Mouse (Mus musculus): ENCODE data around the gene Xrcc4. TPM values are rescaled to one million over a fixed set of nuclear protein-coding genes. Genes with fewer than 3 reads are reported as not detected.
"Not testable (repeated sequence)": the region's sequence is repeated elsewhere in the genome, so short reads cannot be mapped to it uniquely, and the experiment has no call there.

Xrcc4 gene
- 11.4 and 11.5 TPM in 2 replicates for polyA plus RNA-seq (2016; fragmentation: Nextera tagmentation; extraction: Ambion mirVana)

GRCm38 (mm10) chr13:90088962-90089824 is at the start of gene Xrcc4, which contains the start of gene Tmem167:
Xrcc4 (minus strand) TSS chr13:90089608.
Tmem167 (plus strand) TSS chr13:90089123.
- Histone ChIP-seq H3K9ac (peak within 1 kb of the TSS; percentile 85), H3K27me3 (replicated peaks) (no peaks in the 10 kb centered on the region), H3K27ac (peak within 1 kb of the TSS; percentile 6; the same call in 1 of the 2 replicates), H3K9me3 (no peaks in the 10 kb centered on the region), H3K4me3 (peak within 1 kb of the TSS; percentile 92), H3K36me3 (no peaks in the 10 kb centered on the region), H3K4me1 (0 out of 2 replicates have a peak, but pooled peaks cover 3% of the 10 kb centered on the region), H3K4me2 (replicated peaks) (peak within 1 kb of the TSS; percentile 87)
- WGBS, result 4% methylated on average over 41 of the region's 41 CpGs
- ATAC-seq (ENCODE audit: low FRiP score, low read depth), result peak; percentile 100

GRCm38 (mm10) chr13:90136156-90136910 is 46.9 kb upstream of the Xrcc4 start:
- 67% methylated on average over 3 of the region's 3 CpGs for WGBS
- no peaks in the 10 kb centered on the region for H3K4me1 ChIP-seq
- no peak overlapping the region for H3K27ac ChIP-seq
- no peak overlapping the region for H3K4me3 ChIP-seq
- no peaks in the 10 kb centered on the region for H3K9me3 ChIP-seq
- no peak overlapping the region for H3K9ac ChIP-seq
- peak; percentile 37; the same call in 1 of the 2 replicates for ATAC-seq (ENCODE audit: low FRiP score, low read depth)
- H3K27me3 ChIP-seq (replicated peaks), result no peaks in the 10 kb centered on the region
- no peaks in the 10 kb centered on the region for H3K36me3 ChIP-seq
- H3K4me2 ChIP-seq (replicated peaks), result no peak overlapping the region

GRCm38 (mm10) chr13:90111681-90112080 is 22.3 kb upstream of the Xrcc4 start:
- no peaks in the 10 kb centered on the region for H3K4me1 ChIP-seq
- no peaks in the 10 kb centered on the region for H3K36me3 ChIP-seq
- ATAC-seq (ENCODE audit: low FRiP score, low read depth), result no peak
- no peaks in the 10 kb centered on the region for H3K9me3 ChIP-seq
- no peak overlapping the region for H3K9ac ChIP-seq
- no peak overlapping the region for H3K27ac ChIP-seq
- 72% methylated on average over 1 of the region's 1 CpGs for WGBS
- H3K4me2 ChIP-seq (replicated peaks), result no peak overlapping the region
- no peak overlapping the region for H3K4me3 ChIP-seq
- H3K27me3 ChIP-seq (replicated peaks), result no peaks in the 10 kb centered on the region

GRCm38 (mm10) chr13:90108746-90109145 is 19.3 kb upstream of the Xrcc4 start:
- not testable (repeated sequence) for ATAC-seq (ENCODE audit: low FRiP score, low read depth); H3K9me3 ChIP-seq; H3K27me3 ChIP-seq (replicated peaks); H3K9ac ChIP-seq; H3K4me1 ChIP-seq; H3K27ac ChIP-seq; H3K4me2 ChIP-seq (replicated peaks); H3K4me3 ChIP-seq
- H3K36me3 ChIP-seq, result peaks cover 22% of the 10 kb centered on the region
- WGBS, result 95% methylated on average over 5 of the region's 5 CpGs

GRCm38 (mm10) chr13:90106139-90106538 is 16.7 kb upstream of the Xrcc4 start:
- Histone ChIP-seq H3K27ac (no peak overlapping the region), H3K4me2 (replicated peaks) (no peak overlapping the region), H3K9ac (no peak overlapping the region), H3K4me3 (no peak overlapping the region), H3K36me3 (peaks cover 34% of the 10 kb centered on the region), H3K27me3 (replicated peaks) (no peaks in the 10 kb centered on the region), H3K9me3 (no peaks in the 10 kb centered on the region), H3K4me1 (no peaks in the 10 kb centered on the region)
- WGBS, result 97% methylated on average over 7 of the region's 7 CpGs
- no peak for ATAC-seq (ENCODE audit: low FRiP score, low read depth)

- Histone ChIP-seq H3K9ac (no peak overlapping the region), H3K4me3 (no peak overlapping the region), H3K4me2 (replicated peaks) (no peak overlapping the region), H3K4me1 (no peaks in the 10 kb centered on the region), H3K36me3 (peaks cover 34% of the 10 kb centered on the region), H3K27me3 (replicated peaks) (no peaks in the 10 kb centered on the region), H3K9me3 (no peaks in the 10 kb centered on the region), H3K27ac (no peak overlapping the region)
- no peak for ATAC-seq (ENCODE audit: low FRiP score, low read depth)
These were observed 12.1 kb upstream of the Xrcc4 start for GRCm38 (mm10) chr13:90101514-90101913.

GRCm38 (mm10) chr13:90089825-90090183 is 396 bp upstream of the Xrcc4 start:
- ATAC-seq (ENCODE audit: low FRiP score, low read depth), result peak; percentile 81
- no peaks in the 10 kb centered on the region for H3K27me3 ChIP-seq (replicated peaks)

GRCm38 (mm10) chr13:90061877-90062276 is 27.5 kb downstream of the Xrcc4 start:
- Histone ChIP-seq H3K4me1 (no peaks in the 10 kb centered on the region), H3K9ac (no peak overlapping the region), H3K4me2 (replicated peaks) (no peak overlapping the region), H3K36me3 (no peaks in the 10 kb centered on the region), H3K27ac (no peak overlapping the region), H3K9me3 (no peaks in the 10 kb centered on the region), H3K27me3 (replicated peaks) (no peaks in the 10 kb centered on the region), H3K4me3 (no peak overlapping the region)
- WGBS, result 98% methylated on average over 1 of the region's 1 CpGs
- no peak for ATAC-seq (ENCODE audit: low FRiP score, low read depth)

More at GRCm38 (mm10) chr13:90089825-90090183, 396 bp upstream of the Xrcc4 start:
- Histone ChIP-seq H3K4me1 (0 out of 2 replicates have a peak, but pooled peaks cover 3% of the 10 kb centered on the region), H3K27ac (peak overlapping the region; percentile 6; the same call in 1 of the 2 replicates), H3K9ac (peak overlapping the region; percentile 85), H3K4me3 (peak overlapping the region; percentile 92), H3K4me2 (replicated peaks) (peak overlapping the region; percentile 87), H3K36me3 (no peaks in the 10 kb centered on the region), H3K9me3 (no peaks in the 10 kb centered on the region)
- under 1% methylated on average over 27 of the region's 27 CpGs for WGBS

GRCm38 (mm10) chr13:90052408-90052807 is 37.0 kb downstream of the Xrcc4 start:
- no peak overlapping the region for H3K4me2 ChIP-seq (replicated peaks)
- H3K9me3 ChIP-seq, result no peaks in the 10 kb centered on the region
- H3K9ac ChIP-seq, result no peak overlapping the region
- no peaks in the 10 kb centered on the region for H3K36me3 ChIP-seq
- no peaks in the 10 kb centered on the region for H3K4me1 ChIP-seq
- H3K27me3 ChIP-seq (replicated peaks), result no peaks in the 10 kb centered on the region
- ATAC-seq (ENCODE audit: low FRiP score, low read depth), result no peak
- H3K27ac ChIP-seq, result no peak overlapping the region
- H3K4me3 ChIP-seq, result no peak overlapping the region
- WGBS, result 66% methylated on average over 3 of the region's 3 CpGs

- Histone ChIP-seq H3K36me3 (no peaks in the 10 kb centered on the region), H3K9me3 (no peaks in the 10 kb centered on the region), H3K4me3 (no peak overlapping the region), H3K9ac (no peak overlapping the region), H3K27ac (no peak overlapping the region), H3K4me2 (replicated peaks) (no peak overlapping the region), H3K27me3 (replicated peaks) (no peaks in the 10 kb centered on the region), H3K4me1 (no peaks in the 10 kb centered on the region)
- WGBS, result 81% methylated on average over 6 of the region's 6 CpGs
- no peak for ATAC-seq (ENCODE audit: low FRiP score, low read depth)
These were observed 37.7 kb downstream of the Xrcc4 start for GRCm38 (mm10) chr13:90051735-90052134.

GRCm38 (mm10) chr13:90039613-90040012 is 49.8 kb downstream of the Xrcc4 start:
- no peaks in the 10 kb centered on the region for H3K4me1 ChIP-seq
- no peak for ATAC-seq (ENCODE audit: low FRiP score, low read depth)
- WGBS, result 21% methylated on average over 2 of the region's 2 CpGs
- no peaks in the 10 kb centered on the region for H3K27me3 ChIP-seq (replicated peaks)
- no peak overlapping the region for H3K4me3 ChIP-seq
- no peaks in the 10 kb centered on the region for H3K36me3 ChIP-seq
- H3K27ac ChIP-seq, result no peak overlapping the region
- no peak overlapping the region for H3K9ac ChIP-seq
- H3K4me2 ChIP-seq (replicated peaks), result no peak overlapping the region
- no peaks in the 10 kb centered on the region for H3K9me3 ChIP-seq

GRCm38 (mm10) chr13:90032977-90033376 is 56.4 kb downstream of the Xrcc4 start:
- ATAC-seq (ENCODE audit: low FRiP score, low read depth), result no peak
- Histone ChIP-seq H3K9me3 (no peaks in the 10 kb centered on the region), H3K4me1 (no peaks in the 10 kb centered on the region), H3K9ac (no peak overlapping the region), H3K27ac (no peak overlapping the region), H3K27me3 (replicated peaks) (no peaks in the 10 kb centered on the region), H3K36me3 (no peaks in the 10 kb centered on the region), H3K4me2 (replicated peaks) (no peak overlapping the region), H3K4me3 (no peak overlapping the region)
- WGBS, result 81% methylated on average over 4 of the region's 4 CpGs
